13 mouse cellular contexts compared by ENCODE assay signal in the genomic region with DNA sequence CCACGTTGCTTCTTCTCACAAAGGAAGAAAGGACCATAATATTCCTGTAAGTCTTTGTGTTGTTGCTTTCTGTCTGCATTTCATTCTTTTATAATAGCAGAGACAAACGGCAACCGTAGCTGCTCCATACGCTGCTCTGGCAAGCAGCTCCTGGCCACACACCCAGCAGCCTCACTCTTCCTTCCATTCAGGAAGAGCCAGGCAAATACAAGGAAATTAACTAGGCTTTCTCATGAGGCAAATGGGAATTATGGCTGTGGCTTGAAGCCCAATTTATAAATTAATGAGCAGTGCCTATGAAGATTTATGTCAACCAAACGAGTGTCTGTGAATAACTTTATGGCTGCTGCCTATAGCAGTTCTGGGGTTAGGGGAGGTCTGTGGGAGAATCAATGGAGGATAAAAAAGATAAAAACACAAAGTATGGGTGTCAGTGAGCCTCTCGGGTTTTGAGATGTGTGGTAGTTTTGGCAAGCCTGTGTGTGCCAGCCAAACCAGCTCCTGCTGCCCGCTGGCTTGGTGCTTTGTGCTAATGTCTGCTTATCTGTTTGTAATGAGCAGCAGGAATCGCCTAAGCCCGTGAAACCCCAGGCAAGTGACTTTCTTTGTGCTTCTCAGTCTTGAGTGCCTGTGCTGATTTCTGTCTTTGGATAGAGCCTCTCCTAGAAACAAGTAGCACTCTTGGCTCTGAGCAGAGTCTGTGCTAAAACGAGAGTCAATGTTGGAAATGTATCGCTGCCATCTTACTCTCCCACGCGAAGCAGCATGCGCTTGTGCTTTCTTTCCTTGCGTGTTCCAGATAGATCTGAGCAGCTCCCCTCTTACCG. TPM values are rescaled to one million over a fixed set of nuclear protein-coding genes. Genes with fewer than 3 reads are reported as not detected.
DNase-seq lines count a peak whose midpoint lies in the region; ATAC-seq and TF ChIP-seq lines count a peak whose summit lies in the region.
"Had no signal": no experiment of that assay in that cellular context is flagged by ENCODE, and none has a peak within 500 bp of the region (broad histone marks: within the 10 kb centered on the region; RNA-seq: fewer than 3 reads in every experiment).

No protein-coding gene starts in this region.

- no peak for ATAC-seq in activated CD4-positive, CD25-positive, alpha-beta regulatory T cell, adult 4 months

- DNase-seq in gastrocnemius, adult 2 months: no peak
- DNase-seq in gastrocnemius, postnatal 14 days: no peak
- DNase-seq in right cerebral cortex, adult 18-20 months: peak; percentile 67
- DNase-seq in right cerebral cortex, postnatal 4 days: no peak
- peak; percentile 57 to 88 for DNase-seq in left cerebral cortex, postnatal 25 days (ENCODE audit: low spot score in 2 of 2)
- peak; percentile 92 for DNase-seq in telencephalon, adult 2 months (ENCODE audit: low read depth, low spot score)
- DNase-seq in urinary bladder, postnatal 25 days (ENCODE audit: low spot score): no peak
- DNase-seq: gastrocnemius, postnatal 36 days; kidney, adult 11 months; liver, embryonic 13.5 days; thymus, postnatal 14 days had no signal

- intact Hi-C loops in gastrocnemius, adult 2 months (cut with DNase I): no loop called here
- intact Hi-C loops in gastrocnemius, postnatal 14 days (cut with DNase I; ENCODE audit: low total_unique reads): no loop called here
- intact Hi-C loops in left cerebral cortex, postnatal 25 days (cut with DNase I): no loop called here

- peak overlapping the region; percentile 30 for H3K4me3 ChIP-seq in gastrocnemius, adult 2 months
- H3K4me3 ChIP-seq: embryonic facial prominence, embryonic 13.5 days; liver, embryonic 13.5 days had no signal

- peak overlapping the region; percentile 76 for H3K27ac ChIP-seq in gastrocnemius, adult 2 months
- H3K27ac ChIP-seq: embryonic facial prominence, embryonic 13.5 days; liver, embryonic 13.5 days had no signal

- TF ChIP-seq CTCF in gastrocnemius, adult 2 months (IDR thresholded peaks at IDR 0.05): no peak

RNA-seq across cellular contexts. Expression of gene Myh10, which starts 54.2 kb away (rescaled TPM):
- total RNA-seq in gastrocnemius, adult 2 months (2021): 10 to 100 TPM; 12.3 to 28.6 TPM
- 10 to 100 TPM; 16.4 to 23.0 TPM for total RNA-seq in gastrocnemius, postnatal 14 days (2021)
- 100 to 1,000 TPM; 197 to 215 TPM for total RNA-seq in left cerebral cortex, postnatal 25 days (2021)
- polyA plus RNA-seq in activated CD4-positive, CD25-positive, alpha-beta regulatory T cell, adult 4 months (2017; shearing (Covaris generic)): 1 to 10 TPM; 3.0 to 3.3 TPM

Comparison
In these comparisons a context has a peak if more than half of its experiments do, and no peak if none do; other contexts are left out.
1. DNase-seq: peak in right cerebral cortex, adult 18-20 months (single experiment), left cerebral cortex, postnatal 25 days (2 of 2) and telencephalon, adult 2 months (single experiment); none in gastrocnemius, adult 2 months (single experiment), gastrocnemius, postnatal 14 days (single experiment), right cerebral cortex, postnatal 4 days (single experiment) and urinary bladder, postnatal 25 days (single experiment).
2. RNA of gene Myh10, which starts 54.2 kb away (total RNA-seq): 197 to 215 TPM in left cerebral cortex, postnatal 25 days; 12.3 to 28.6 TPM in gastrocnemius, adult 2 months and 16.4 to 23.0 TPM in gastrocnemius, postnatal 14 days; every median in the first group is over 4 times any median in the second.